ENCODE assay signal across 8 mouse cellular contexts in the genomic region with DNA sequence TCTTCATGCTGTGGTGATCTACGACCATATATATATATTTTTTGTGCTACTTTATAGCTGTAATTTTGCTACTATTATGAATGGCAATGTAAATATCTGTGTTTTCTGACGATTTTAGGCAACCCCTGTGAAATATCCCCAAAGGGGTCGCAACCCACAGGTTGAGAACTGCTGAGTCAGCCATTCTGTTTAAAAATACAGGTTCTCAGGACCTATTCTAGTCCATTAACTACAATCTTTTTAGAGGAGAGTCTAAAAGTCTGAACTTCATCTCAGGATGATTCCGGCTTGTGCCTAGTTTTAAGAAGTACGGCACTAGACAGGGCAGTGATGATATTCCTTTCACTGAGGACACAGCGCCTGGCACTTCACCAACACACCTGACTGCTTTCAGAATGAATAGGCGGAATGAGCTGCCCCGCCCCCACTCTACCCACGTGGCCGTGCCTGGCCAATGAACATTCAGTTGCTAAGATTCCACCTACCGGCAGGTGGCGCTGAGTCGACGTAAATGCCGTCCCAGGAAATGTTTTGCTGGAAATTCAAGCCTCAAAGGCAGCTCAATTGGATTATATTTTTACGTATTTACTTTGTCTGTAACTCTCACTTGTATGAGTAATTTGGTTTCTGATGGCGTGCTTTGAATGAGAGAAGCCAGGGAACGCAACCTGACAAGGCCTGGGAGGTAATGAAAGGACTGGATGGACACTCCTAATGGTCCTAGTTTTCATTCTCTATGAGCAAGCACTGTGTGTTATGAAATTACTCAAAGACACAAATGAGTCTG. TPM values are rescaled to one million over a fixed set of nuclear protein-coding genes. Genes with fewer than 3 reads are reported as not detected.
DNase-seq lines count a peak whose midpoint lies in the region; ATAC-seq and TF ChIP-seq lines count a peak whose summit lies in the region.

No protein-coding gene starts in this region.

- peak overlapping the region; percentile 96; the same call in 1 of the 2 replicates for H3K27ac ChIP-seq in bone marrow, adult 2 months (ENCODE audit: control insufficient read depth, insufficient read depth, low read depth, low read length, poor library complexity)
- peak overlapping the region; percentile 13; the same call in 1 of the 2 replicates for H3K27ac ChIP-seq in embryonic facial prominence, embryonic 14.5 days (replicated peaks; ENCODE audit: low read depth, low read length)
- H3K27ac ChIP-seq in limb, embryonic 13.5 days = 0 out of 2 replicates have a peak overlapping the region, but pooled peaks have one; percentile 10
- H3K27ac ChIP-seq in midbrain, embryonic 15.5 days = no peak overlapping the region

- peak; percentile 96 for DNase-seq in A20 (ENCODE audit: low read depth, low spot score)
- peak; percentile 94 for DNase-seq in embryonic facial prominence, embryonic 14.5 days (ENCODE audit: low spot score)
- DNase-seq in heart, adult 8-10 months (ENCODE audit: low spot score) = peak; percentile 92
- DNase-seq in kidney, adult 8-10 months = peak; percentile 93 to 96
- DNase-seq in spleen, adult 18-20 months = peak; percentile 81 to 95

- H3K36me3 ChIP-seq in embryonic facial prominence, embryonic 14.5 days (ENCODE audit: control insufficient read depth, insufficient read depth, low read length) = no peaks in the 10 kb centered on the region
- H3K36me3 ChIP-seq in limb, embryonic 13.5 days = no peaks in the 10 kb centered on the region
- H3K36me3 ChIP-seq in midbrain, embryonic 15.5 days (replicated peaks) = no peaks in the 10 kb centered on the region

- H3K9ac ChIP-seq in embryonic facial prominence, embryonic 14.5 days (ENCODE audit: low read depth, low read length) = peak overlapping the region; percentile 34; the same call in 1 of the 2 replicates
- H3K9ac ChIP-seq in limb, embryonic 13.5 days = no peak overlapping the region
- H3K9ac ChIP-seq in midbrain, embryonic 15.5 days = no peak overlapping the region

- peak overlapping the region; percentile 50 for H3K4me2 ChIP-seq in embryonic facial prominence, embryonic 14.5 days (ENCODE audit: low read depth, low read length)
- H3K4me2 ChIP-seq in limb, embryonic 13.5 days (replicated peaks) = peak overlapping the region; percentile 46
- H3K4me2 ChIP-seq in midbrain, embryonic 15.5 days = peak overlapping the region; percentile 46

- WGBS in bone marrow, adult 2 months = 6% methylated on average over 18 of the region's 18 CpGs
- WGBS in embryonic facial prominence, embryonic 14.5 days = 16% methylated on average over 18 of the region's 18 CpGs
- WGBS in limb, embryonic 13.5 days = 17% methylated on average over 18 of the region's 18 CpGs
- WGBS in midbrain, embryonic 15.5 days = 17% methylated on average over 18 of the region's 18 CpGs

- H3K27me3 ChIP-seq in embryonic facial prominence, embryonic 14.5 days (replicated peaks; ENCODE audit: control insufficient read depth, insufficient read depth, low read length) = no peaks in the 10 kb centered on the region
- no peaks in the 10 kb centered on the region for H3K27me3 ChIP-seq in limb, embryonic 13.5 days
- H3K27me3 ChIP-seq in midbrain, embryonic 15.5 days (replicated peaks) = no peaks in the 10 kb centered on the region

- peak; percentile 79 for ATAC-seq in embryonic facial prominence, embryonic 14.5 days (ENCODE audit: low read depth)
- peak; percentile 57; the same call in 1 of the 2 replicates for ATAC-seq in limb, embryonic 13.5 days (ENCODE audit: low FRiP score, low read depth)
- ATAC-seq in midbrain, embryonic 15.5 days (replicated peaks) = peak; percentile 93

- no peaks in the 10 kb centered on the region; the same call in 1 of the 2 replicates for H3K4me1 ChIP-seq in bone marrow, adult 2 months (ENCODE audit: control insufficient read depth, insufficient read depth, low read length)
- H3K4me1 ChIP-seq in embryonic facial prominence, embryonic 14.5 days (ENCODE audit: control insufficient read depth, insufficient read depth, low read length) = peaks cover 10% of the 10 kb centered on the region; the same call in 1 of the 2 replicates
- H3K4me1 ChIP-seq in limb, embryonic 13.5 days = peaks cover 14% of the 10 kb centered on the region
- H3K4me1 ChIP-seq in midbrain, embryonic 15.5 days = peaks cover 6% of the 10 kb centered on the region; the same call in 1 of the 2 replicates

- peak overlapping the region; percentile 36 for H3K4me3 ChIP-seq in bone marrow, adult 2 months (replicated peaks; ENCODE audit: control insufficient read depth, low read depth, low read length)
- peak overlapping the region; percentile 24 for H3K4me3 ChIP-seq in embryonic facial prominence, embryonic 14.5 days (ENCODE audit: low read depth, low read length)
- H3K4me3 ChIP-seq in limb, embryonic 13.5 days = no peak overlapping the region; the same call in 1 of the 2 replicates
- H3K4me3 ChIP-seq in midbrain, embryonic 15.5 days = peak overlapping the region; percentile 7; the same call in 1 of the 2 replicates

- peak; percentile 98 for TF ChIP-seq CTCF in bone marrow, adult 2 months (IDR thresholded peaks at IDR 0.05; ENCODE audit: control insufficient read depth, insufficient read depth, low read length)

- H3K9me3 ChIP-seq in embryonic facial prominence, embryonic 14.5 days (ENCODE audit: control insufficient read depth, low read length) = no peaks in the 10 kb centered on the region
- no peaks in the 10 kb centered on the region for H3K9me3 ChIP-seq in limb, embryonic 13.5 days
- H3K9me3 ChIP-seq in midbrain, embryonic 15.5 days = no peaks in the 10 kb centered on the region

- TF ChIP-seq POLR2A in bone marrow, adult 2 months (IDR thresholded peaks at IDR 0.05; ENCODE audit: borderline replicate concordance, control insufficient read depth, low read depth, low read length) = peak; percentile 44; the same call in 1 of the 2 replicates

RNA-seq across cellular contexts. Expression of a gene that starts 16.0 kb away (rescaled TPM):
- 11.2 and 20.2 TPM in 2 replicates for polyA plus RNA-seq in bone marrow, adult 2 months (2011; ENCODE audit: insufficient read depth, insufficient read length, low replicate concordance, missing spikeins)
- 93.5 and 95.5 TPM in 2 replicates for polyA plus RNA-seq in embryonic facial prominence, embryonic 14.5 days (2014; fragmentation: Nextera tagmentation; extraction: Ambion mirVana)
- total RNA-seq in heart, adult 8-10 months (2022) = 100 to 1,000 TPM in 2 of 4 experiments, 10 to 100 TPM in 2; 76.6 to 102 (median 91.8) TPM
- polyA plus RNA-seq in limb, embryonic 13.5 days (2015; fragmentation: Nextera tagmentation; extraction: Ambion mirVana) = 69.9 and 75.0 TPM in 2 replicates
- polyA plus RNA-seq in midbrain, embryonic 15.5 days (2015; fragmentation: Nextera tagmentation; extraction: Ambion mirVana) = 65.8 and 71.8 TPM in 2 replicates

RNA-seq across cellular contexts. Expression of a gene that starts 37.4 kb away (rescaled TPM):
- 18.2 and 19.0 TPM in 2 replicates for polyA plus RNA-seq in bone marrow, adult 2 months (2011; ENCODE audit: insufficient read depth, insufficient read length, low replicate concordance, missing spikeins)
- 44.8 and 52.9 TPM in 2 replicates for polyA plus RNA-seq in embryonic facial prominence, embryonic 14.5 days (2014; fragmentation: Nextera tagmentation; extraction: Ambion mirVana)
- 1 to 10 TPM; 4.4 to 6.6 (median 5.8) TPM for total RNA-seq in heart, adult 8-10 months (2022)
- 54.7 and 55.3 TPM in 2 replicates for polyA plus RNA-seq in limb, embryonic 13.5 days (2015; fragmentation: Nextera tagmentation; extraction: Ambion mirVana)
- polyA plus RNA-seq in midbrain, embryonic 15.5 days (2015; fragmentation: Nextera tagmentation; extraction: Ambion mirVana) = 32.8 and 36.3 TPM in 2 replicates
